In genomic region chr11:16797456-16797855, GRCm38 (mm10) we compare ENCODE assay signal across 22 mouse cellular contexts. TPM values are rescaled to one million over a fixed set of nuclear protein-coding genes. Genes with fewer than 3 reads are reported as not detected.
"Had no signal": no experiment of that assay in that cellular context is flagged by ENCODE, and none has a peak within 500 bp of the region (broad histone marks: within the 10 kb centered on the region; RNA-seq: fewer than 3 reads in every experiment).

No protein-coding gene starts in this region.

- H3K9me3 ChIP-seq: intestine, embryonic 15.5 days; limb, embryonic 10.5 days; limb, embryonic 13.5 days; neural tube, embryonic 12.5 days; neural tube, embryonic 15.5 days had no signal

- H3K4me2 ChIP-seq: intestine, embryonic 15.5 days; limb, embryonic 13.5 days; midbrain, embryonic 11.5 days; neural tube, embryonic 12.5 days; neural tube, embryonic 15.5 days had no signal

- H3K27ac ChIP-seq: intestine, embryonic 15.5 days; limb, embryonic 10.5 days; limb, embryonic 13.5 days; liver, embryonic 14.5 days; neural tube, embryonic 12.5 days; neural tube, embryonic 15.5 days; stomach, postnatal 0 days had no signal

- H3K9ac ChIP-seq: intestine, embryonic 15.5 days; limb, embryonic 13.5 days; liver, embryonic 14.5 days; liver, postnatal 0 days; neural tube, embryonic 12.5 days; neural tube, embryonic 15.5 days had no signal

- H3K36me3 ChIP-seq: intestine, embryonic 15.5 days; limb, embryonic 10.5 days; limb, embryonic 13.5 days; neural tube, embryonic 12.5 days; neural tube, embryonic 15.5 days had no signal

- ATAC-seq: intestine, embryonic 15.5 days; liver, postnatal 0 days had no signal

- H3K27me3 ChIP-seq: intestine, embryonic 15.5 days; limb, embryonic 13.5 days; neural tube, embryonic 12.5 days; neural tube, embryonic 15.5 days had no signal

- DNase-seq: kidney, adult 11 months; kidney, adult 8-10 months; kidney, postnatal 14 days; kidney, postnatal 4 days; liver; liver, postnatal 0 days; midbrain, embryonic 14.5 days; right cerebral cortex, postnatal 14 days; right cerebral cortex, postnatal 4 days; thymus, adult 2 months; thymus, postnatal 14 days; thymus, postnatal 4 days had no signal

- H3K4me3 ChIP-seq: intestine, embryonic 15.5 days; limb, embryonic 10.5 days; limb, embryonic 13.5 days; neural tube, embryonic 12.5 days; neural tube, embryonic 15.5 days had no signal

- H3K4me1 ChIP-seq: limb, embryonic 10.5 days; neural tube, embryonic 12.5 days; neural tube, embryonic 15.5 days had no signal

RNA-seq across cellular contexts. Expression of gene Egfr, which starts 45.5 kb away (rescaled TPM):
- total RNA-seq: megakaryocyte progenitor cell, adult 5-6 weeks; megakaryocyte-erythroid progenitor cell, adult 5-6 weeks had no signal
